Mouse (Mus musculus) spleen, postnatal 14 days (tissue): ENCODE measurements at regions not wholly inside any gene's neighbourhood (a gene's known extent, or its start where the extent isn't known, plus 50 kb on each side); places are given as distances from the start of the nearest gene placed in this dataset.

Source experiments
- DNase-seq, 2 experiments: peaks; one replicate each; pipeline ENCODE4 v3.0.0; 2021 to 2022; ENCODE audit warnings: low spot score in 2 of 2

DNA sequence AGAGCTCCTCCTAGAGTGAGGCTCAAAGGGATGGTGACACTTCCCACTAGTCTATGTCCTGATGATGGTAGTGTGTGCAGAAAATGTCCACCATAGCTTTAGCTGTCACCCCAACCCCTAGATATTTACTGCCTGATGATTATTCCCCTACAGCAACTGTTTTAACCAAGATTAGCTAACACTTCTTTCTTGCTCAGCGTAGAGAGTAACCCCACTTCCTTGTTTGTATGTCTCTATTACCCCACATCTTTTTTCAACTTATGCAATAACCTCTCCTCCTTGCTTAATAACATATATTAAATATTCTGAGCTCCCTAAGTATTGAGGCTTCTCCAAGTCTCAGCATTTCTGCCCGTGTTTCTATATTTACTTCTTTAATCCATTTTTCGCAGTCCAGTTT lies 404.2 kb upstream of the Cntn3 start:
- DNase-seq = no peak

DNA sequence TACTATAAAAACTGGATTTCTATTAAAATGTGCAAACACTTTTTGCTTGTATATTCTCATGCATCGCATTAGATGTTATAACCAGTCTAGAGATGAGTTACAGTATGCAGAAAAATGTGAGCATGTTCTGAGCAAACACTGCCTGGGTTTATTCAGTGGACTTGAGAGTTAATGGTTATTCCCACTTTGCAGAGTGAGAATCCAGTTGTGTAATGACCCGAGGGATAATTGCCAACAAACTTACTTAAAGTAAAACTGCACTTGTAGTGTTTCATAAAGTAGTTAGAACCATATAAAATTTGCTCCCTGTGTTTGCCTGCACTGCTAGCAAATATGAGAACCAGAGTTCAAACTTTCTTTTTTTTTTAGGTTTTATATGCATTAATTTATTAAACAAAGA lies 450.4 kb upstream of the Cntn3 start:
- DNase-seq = no peak

DNA sequence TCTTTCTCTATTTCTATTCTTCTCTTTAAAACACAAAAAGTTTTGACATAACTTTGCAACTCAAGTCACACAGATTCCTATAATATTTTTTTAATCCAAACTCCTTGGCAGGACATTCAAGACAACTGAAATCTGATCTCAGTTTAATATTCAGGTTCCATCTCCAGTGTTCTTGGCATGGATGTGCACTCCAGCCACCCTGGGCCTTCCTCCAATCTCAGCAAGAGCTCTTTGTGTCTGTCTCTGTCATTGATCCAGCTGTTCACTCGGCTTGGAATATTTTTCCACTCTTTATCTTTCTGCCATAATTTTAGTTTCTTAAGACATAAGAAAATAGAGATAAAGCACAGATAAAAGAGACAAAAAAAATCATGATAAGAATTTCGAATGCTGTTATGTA lies 451.1 kb upstream of the Cntn3 start:
- DNase-seq = no peak

DNA sequence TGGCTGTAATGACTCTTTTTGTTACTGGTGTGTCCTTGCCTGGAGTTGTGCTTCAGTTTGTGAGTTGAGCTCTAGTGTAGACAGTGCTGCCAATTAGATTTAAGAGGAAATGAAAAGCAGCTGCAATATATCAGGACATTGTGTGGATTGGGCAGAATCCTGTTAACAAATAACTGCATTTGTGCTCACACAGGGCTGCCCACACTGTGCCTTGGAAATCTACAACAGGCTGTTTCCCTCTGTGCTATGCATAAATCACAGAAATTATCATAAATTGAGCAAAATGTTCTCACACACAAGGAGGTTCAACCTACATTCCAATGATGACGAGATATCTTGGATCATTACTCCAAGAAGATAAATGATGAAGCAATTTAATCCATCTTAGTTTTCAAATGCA lies 455.2 kb upstream of the Cntn3 start:
- DNase-seq = no peak

DNA sequence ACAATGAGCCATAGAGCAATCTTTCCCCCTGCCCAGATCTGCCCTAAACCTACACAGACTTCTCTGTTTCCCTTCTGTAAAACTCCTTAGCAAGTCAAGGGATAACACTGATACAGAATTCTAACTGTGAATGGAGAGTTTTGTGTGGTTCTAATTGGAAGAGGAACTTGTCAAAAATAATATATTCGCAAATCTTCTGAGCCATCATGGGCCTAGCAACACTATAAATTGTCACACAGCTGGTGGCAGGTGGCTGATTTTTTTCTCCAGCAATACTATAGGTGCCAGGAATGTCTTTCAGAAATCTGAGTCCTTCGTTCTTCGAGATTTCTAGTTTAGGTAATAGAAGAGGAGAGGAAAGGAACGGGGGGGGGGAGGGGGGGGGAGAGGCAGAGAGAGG lies 460.5 kb upstream of the Cntn3 start:
- DNase-seq = no peak

DNA sequence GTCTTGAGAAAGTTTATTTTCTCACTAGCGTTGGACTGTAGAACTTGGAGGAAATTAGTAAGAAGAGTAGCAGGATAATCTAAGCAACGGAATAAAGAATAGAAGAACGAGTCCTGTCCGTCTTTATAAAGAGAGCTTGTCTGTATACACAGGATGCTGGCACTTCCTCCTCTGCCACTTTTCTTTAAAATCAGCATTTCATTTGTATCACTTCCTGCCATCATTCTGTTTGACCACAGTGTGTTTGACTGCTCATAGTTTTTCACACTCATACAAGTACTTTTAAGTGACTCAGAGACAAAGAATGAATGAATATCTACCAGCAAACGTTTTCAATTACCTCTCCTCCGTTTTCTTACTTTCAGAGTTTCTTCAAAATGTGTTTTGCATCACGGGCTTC lies 461.0 kb upstream of the Cntn3 start:
- no peak for DNase-seq

DNA sequence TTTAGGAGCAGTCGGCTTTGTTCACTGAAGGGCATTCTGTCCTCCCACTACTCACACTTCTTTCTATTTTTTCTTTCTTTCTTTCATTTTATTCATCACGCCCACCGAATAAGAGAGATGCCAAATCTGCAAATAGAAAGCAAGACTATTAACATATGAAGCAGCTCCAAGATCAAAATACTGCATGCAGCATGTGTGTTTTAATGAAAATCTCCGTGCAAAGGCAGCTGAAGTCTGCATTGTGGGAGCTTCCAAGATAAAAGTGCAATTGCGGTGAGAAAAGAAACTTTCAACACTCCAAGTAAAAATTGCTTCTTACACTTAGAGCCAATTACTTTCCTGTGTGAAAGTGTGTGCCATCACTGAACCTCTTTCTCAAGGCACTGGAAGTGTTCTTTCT lies 449.8 kb upstream of the Chl1 start:
- DNase-seq = no peak

DNA sequence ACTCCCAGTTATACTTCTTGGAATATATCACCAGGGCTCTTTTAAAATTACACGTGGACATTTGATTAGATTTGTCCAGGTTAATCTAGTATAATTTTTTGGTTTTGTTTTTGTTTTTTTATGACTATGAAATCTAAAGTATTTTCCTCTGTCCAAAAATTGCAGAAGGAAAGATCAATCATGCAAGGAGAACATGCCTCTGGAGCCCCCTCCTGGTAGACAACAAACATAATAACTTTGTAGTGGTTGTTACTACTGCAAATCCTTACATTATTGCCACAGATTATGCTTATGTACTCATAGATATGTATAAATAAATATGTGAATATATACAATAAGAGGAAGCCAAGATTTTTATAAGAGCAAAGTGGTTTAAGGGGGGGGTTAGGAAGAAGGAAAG lies 404.2 kb upstream of the Chl1 start:
- no peak for DNase-seq

DNA sequence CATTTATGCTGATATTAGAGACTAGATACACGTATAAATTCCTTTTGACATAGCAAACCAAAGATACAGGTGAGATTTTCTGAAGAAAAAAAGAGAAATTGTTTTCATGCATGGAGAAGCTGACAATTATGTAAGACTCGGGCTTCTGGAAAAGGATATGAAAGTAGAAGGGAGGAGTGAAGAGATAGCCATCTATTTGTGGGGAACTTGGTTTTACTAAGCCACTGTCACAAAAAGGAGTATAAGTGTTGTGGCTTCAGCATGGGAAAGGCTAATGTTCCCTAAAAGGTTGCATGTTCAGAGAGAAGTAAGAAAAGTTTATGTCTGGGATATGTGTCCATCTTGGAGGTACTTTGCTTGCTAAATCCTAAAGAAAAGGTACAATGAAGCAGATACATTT lies 390.8 kb upstream of the Chl1 start:
- no peak for DNase-seq

DNA sequence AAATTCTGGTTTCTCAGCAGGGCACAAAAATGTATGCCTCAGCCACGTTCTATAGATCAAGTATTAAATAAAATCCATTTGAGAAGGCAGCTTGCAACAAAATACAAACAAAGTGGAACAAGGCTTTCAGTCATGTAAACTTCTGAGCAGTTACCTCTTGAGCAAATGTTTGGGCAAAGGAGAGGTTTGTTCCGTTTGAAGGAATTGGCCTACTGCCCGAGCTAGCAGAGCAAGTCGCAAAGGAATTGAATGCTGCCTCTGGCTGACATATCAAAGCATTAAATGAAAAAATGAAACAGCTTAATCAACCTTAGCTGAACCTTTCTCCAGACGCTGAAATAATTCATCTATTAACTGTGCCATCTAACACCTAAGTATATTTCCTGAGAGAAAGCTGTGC lies 369.5 kb upstream of the Chl1 start:
- DNase-seq = no peak

DNA sequence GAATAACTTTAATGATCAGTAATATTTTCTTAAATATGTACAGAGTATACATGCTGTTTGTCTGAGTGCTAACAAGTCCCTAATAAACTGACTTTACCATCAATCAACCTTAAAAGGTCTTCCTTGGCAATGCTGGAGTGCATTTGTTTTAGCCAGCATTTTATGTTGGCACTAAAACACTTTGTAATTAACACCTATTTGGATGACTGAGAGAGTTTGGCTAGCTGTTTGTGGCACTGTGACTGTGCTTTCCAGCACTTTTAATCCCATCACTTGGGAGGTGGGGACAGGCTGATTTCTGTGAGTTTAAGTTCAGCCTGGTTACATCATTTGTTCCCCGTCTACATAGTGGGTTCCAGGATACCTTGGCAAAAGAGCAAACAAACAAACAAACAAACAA lies 332.5 kb upstream of the Chl1 start:
- DNase-seq = no peak

DNA sequence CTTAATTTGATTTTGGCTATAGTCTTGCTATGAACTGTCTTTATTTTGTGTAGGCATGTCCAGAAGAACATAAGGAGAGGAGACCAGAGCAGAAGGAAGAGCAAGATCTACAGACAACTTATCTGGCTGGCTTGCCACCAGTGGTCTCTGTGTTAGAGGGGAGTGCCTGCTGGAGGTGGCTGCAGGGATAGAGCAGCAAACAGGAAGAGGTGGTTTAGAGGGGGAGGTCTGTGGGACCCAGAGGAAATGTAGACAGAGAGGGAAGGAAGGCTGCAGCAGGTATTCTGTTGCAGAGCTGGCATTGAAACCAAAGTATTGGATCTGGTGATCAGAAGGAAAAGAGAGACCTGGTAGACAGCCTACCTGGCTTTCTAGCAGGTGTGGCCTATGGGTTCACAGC lies 327.0 kb upstream of the Chl1 start:
- no peak for DNase-seq

DNA sequence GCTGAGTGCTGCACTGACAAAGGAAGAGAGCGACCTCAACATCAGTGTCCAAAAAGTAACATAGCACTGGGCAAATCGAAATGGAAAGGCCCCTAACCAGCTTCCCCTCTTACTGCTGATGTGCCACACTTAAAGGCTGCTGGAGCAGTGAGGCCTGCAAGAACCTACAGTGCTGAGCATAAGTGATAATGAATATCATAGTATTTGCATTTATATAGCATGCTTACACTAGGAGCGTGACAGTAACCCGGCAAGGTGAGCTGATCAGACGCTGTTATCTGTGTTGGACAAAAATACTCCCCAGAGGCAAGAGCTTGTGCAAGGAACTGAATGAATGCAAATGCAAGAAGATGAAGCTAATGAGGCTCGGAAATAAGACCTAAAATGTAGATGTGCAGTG lies 313.5 kb upstream of the Chl1 start:
- DNase-seq = no peak

DNA sequence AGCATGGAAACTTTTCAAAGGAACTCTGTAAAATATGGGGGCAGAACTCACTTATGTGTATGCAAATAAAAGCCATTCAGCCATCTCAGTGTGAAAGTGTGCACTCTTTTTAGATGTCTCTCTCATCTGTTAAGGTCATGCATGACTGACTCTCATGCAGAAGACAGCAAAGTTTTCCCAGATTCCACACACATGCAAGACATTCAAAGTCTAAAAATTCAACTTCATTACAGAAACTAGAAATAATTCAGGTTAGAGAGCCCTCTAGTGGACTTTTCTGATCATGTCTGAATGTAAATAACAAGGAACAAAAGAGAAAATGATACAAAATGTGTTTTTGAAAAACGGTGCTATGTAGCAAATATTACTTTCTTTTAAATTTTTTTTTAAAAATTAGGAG lies 308.8 kb upstream of the Chl1 start:
- DNase-seq = no peak

DNA sequence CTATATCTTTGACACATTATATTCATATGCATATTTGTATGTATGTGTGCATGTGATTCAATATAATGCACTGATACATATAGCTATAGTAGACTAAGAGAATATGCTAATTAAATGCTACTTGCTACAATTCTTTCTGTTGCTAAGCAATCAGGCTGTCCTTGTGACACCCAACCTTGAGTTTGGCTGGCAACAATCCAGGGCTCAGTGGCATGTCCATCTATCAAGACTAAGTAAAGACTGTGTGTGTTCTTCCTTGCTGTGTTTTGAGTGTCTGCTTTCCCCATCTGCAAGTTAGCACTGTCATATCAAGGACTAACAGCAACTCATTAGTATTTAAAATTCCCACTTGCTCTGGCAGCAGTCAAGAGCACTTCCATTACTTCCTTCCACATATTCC lies 301.2 kb upstream of the Chl1 start:
- no peak for DNase-seq

DNA sequence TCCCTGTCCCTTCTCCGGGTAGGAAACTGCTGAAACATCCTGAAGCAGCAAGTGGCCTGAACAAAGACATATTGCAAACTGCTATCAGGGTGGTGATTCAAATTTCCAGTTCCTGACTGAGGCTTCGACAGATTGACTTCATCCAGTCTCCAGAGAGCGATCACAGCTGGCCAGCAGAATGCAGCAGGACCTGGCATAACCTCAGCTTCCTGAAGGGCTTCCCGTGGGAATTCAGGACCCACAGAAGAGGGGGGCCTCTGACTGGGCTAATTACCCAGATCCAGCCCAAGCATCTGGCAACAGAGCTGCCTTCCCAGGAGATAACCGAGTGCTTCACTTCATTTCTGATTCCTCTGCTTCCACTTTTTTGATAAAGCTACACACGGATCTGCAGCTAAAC lies 297.2 kb upstream of the Chl1 start:
- no peak for DNase-seq

DNA sequence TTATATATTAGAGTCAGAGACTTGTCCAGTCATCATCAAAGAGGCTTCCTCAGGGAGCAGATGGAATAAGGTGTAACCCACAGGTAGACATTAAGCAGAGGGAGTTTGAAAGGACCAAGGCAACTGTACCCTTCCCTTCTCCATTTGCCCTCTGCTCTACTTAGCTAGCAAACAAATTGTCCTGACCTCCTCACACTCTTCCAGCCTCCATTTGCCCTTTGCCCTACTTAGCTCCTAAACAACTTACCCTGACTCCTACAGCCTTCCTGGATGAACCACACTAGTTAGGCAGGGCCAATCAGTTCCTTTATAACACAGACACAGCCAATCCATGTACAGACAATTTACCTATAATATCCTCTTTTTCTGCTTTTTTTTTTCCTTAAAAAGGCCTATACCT lies 273.5 kb upstream of the Chl1 start:
- DNase-seq = no peak

DNA sequence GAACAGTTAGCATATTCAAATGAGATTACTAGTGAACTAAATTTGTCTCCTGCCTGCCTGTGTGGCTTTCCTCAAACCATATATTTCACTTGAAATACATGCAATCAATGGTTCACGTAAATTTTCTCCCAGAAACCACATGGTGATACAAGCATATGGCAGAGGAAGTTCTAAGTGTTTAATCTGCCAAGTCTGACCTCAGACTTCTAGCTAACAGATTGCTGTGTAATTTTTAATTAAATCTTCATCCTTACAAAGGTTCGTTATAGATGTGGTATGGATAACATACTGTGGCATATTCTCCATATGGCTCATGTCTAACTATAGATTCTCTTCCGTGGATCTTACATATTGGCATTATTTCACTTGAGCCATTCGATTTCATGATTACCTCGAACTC lies 241.4 kb upstream of the Chl1 start:
- no peak for DNase-seq

DNA sequence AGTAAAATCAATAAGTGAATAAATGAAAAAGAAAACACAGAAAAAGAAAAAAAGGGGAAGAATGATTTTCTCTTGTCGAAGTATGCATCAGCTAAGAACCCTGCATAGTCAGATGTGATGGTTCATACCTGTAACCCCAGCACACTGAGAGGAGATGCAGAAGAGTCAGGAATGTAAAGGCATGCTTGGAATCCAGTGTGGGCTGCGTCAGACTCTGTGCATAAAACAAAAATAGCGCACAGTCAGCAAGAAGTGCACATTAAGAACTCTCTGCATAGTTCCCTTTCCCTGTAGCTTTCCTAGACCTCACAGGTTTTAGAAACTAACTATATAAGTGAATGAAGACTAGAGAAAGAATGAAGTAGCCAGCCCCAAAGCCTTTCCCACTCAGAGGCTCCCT lies 238.2 kb upstream of the Chl1 start:
- DNase-seq = no peak

DNA sequence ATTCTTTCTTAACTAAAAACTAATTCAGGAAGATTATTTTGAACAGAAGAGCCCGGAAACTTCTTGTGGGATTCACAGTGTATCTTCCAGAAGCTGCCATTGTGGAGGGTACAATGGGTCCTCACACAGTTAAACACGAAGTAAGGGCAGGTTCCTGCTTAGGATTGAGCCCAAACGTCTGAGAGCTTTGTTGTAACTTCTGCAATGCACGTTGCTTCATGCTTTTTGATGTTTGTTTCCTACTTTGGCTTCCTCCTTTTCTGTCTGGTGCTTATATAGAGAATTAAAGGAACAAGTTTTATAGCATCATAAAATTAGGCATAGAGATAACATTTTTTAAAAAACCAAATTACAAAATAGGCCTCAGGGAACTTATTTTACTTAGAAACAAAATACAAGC lies 235.3 kb upstream of the Chl1 start:
- DNase-seq = no peak

DNA sequence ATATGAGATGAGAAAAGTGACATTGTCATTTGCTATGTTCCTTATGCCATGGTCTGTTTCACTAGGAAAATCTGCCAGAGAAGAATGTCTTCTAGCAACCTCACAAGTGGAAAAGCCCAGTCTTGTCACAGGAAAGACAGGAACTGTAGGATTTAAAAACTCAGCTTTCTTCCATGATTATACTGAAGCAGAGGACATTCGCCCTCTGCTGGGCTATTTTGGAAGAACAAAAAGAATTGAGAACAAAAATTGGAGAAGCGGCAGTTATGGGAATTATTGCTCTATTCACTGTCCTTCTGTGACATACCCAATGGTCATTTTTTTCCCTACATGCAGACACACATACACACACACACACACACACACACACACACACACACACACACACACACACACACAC lies 234.9 kb upstream of the Chl1 start:
- DNase-seq = no peak

DNA sequence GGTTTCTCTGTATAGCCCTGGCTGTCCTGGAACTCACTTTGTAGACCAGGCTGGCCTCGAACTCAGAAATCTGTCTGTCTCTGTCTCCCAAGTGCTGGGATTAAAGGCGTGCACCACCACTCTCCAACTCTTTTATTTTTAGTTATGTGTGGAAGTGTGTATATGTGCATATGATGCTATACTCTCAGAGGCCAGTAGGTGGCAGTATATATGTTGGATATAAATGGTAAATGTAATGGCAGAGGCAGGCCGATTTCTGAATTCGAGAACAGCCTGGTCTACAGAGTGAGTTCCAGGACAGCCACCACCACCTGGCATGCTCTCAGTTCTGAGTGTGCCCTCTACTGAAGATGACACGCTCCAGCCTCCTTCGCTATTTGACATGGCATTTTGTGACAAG lies 214.4 kb upstream of the Chl1 start:
- peak in 1 of 2 experiments; percentile 1 for DNase-seq

DNA sequence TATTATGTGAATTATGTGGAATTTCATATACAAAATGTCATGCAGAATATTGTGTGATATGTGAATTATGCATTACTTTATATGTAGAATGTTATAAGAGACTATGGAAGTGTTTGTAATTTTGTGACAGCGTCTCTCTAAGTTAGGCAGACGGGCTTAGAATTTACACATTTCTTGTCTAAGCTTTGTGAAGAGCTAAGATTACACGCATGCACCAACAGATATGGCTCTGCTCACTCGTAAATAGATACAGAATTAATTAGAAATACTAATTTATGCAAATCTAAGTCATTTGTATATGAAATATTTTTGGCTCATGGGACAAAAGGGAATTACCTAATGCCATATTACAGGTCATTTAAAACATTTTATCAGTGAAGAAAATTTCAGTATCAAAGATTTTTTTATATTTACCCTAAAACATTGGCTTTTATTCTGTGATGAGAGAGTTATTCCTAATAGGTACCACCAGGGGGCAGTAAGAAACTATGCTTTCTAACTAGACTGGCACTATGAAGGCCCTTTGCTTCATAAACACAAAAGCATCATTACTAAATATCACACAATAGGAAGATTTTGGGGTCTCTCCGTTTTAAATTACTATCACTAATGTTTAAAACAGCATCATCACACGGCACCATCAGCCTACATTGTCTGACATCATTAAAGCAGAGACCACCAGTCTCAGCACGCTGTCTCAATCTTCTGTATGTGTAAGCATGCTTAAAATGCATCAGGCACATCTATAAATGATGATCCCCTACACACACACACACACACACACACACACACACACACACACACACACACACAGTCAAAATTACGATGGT lies 203.8 kb upstream of the Chl1 start:
- DNase-seq = no peak

DNA sequence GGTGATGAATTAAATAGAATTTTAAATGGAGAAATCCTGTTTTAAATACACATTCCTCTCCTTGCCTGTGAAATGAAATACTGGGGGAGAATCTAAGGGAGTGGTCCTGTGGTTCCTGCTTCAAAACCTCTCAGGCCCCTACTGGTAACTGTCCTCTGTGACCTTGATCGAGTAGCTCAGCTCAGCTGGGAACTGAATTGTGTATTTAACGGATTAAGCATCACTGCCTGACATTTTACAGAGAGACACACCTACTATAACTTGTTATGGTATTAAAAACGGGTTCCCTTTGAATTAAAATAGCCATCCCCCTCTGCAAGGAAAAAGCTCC lies 203.2 kb upstream of the Chl1 start:
- no peak for DNase-seq

DNA sequence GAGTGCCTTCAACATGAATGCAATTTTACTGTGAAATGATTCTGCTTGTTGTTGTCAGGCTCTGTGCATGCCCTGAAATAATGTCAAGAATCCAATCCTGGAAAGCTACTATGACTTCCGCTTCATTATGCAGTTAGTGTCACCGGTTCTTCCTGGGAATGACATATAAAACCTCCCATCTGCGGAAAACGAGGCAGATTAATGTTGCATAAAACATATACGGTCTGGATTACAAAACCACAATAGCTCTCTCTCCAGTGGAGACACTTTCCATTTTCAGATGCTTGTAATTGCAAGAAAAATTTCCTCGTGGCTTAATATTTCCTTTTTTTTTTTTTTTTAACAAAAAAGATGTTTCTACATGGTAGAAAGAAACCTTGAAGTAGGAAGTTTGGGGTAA lies 198.2 kb upstream of the Chl1 start:
- DNase-seq = no peak
